Mouse (Mus musculus): ENCODE measurements around the gene Rps15.

DNA sequence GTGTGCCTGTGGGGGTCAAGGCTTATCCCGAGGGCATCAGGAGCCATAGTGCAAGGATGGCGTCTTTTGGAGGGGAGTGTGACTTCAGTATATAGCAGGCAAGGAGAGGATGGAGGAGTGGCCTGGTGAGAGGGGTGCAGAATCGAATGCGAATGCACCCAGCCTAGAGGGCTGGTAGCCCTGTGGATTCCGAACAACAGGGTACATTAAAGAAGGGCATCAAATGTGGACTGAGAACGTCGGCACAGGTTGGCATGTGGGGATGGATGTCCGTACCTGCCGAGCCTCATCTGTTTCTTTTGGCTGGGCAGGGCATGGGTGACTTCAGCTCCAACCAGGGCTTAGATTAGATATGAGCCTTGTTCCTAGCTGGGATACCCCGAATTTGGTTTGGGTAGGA lies 7.6 kb downstream of the Rps15 start:
- TF ChIP-seq POLR2A (IDR thresholded peaks at IDR 0.05; ENCODE audit: insufficient read length, low read depth) (no peak), POLR2AphosphoS2 (IDR thresholded peaks at IDR 0.05; ENCODE audit: insufficient read length, low read depth) (no peak), MAX (IDR thresholded peaks at IDR 0.05; ENCODE audit: low read depth) (no peak), USF1 (IDR thresholded peaks at IDR 0.05; ENCODE audit: low read depth) (no peak), SRF (IDR thresholded peaks at IDR 0.05; ENCODE audit: control insufficient read depth, insufficient read length, low read depth) (no peak)
